Mouse (Mus musculus) testis, adult 2 months (tissue): ENCODE data around the gene Vpreb2. TPM values are rescaled to one million over a fixed set of nuclear protein-coding genes. Genes with fewer than 3 reads are reported as not detected.
"Not testable (repeated sequence)": the region's sequence is repeated elsewhere in the genome, so short reads cannot be mapped to it uniquely, and the experiment has no call there.

Experiments
- H3K27ac ChIP-seq: fragments of 200-500 bp; 2 replicates; pipeline ENCODE4 v1.5.1; 2012; ENCODE audit warnings: low read depth, low read length; ENCODE audit not compliant: control insufficient read depth, insufficient read depth
- H3K27me3 ChIP-seq: fragments of 200-500 bp; 2 replicates; pipeline ENCODE4 v1.6.1; 2012; ENCODE audit warnings: mild to moderate bottlenecking, low read length, moderate library complexity; ENCODE audit not compliant: control insufficient read depth, insufficient read depth
- H3K36me3 ChIP-seq: fragments of 200-500 bp; 2 replicates; pipeline ENCODE4 v1.6.1; 2012; ENCODE audit warnings: mild to moderate bottlenecking, low read length; ENCODE audit not compliant: control insufficient read depth, insufficient read depth
- H3K4me1 ChIP-seq: fragments of 200-500 bp; 2 replicates; pipeline ENCODE4 v1.6.1; 2012; ENCODE audit warnings: low read length; ENCODE audit not compliant: control insufficient read depth, insufficient read depth
- H3K4me3 ChIP-seq: fragments of 200-500 bp; 2 replicates; pipeline ENCODE4 v1.5.1; 2012; ENCODE audit warnings: low read depth, mild to moderate bottlenecking, low read length, moderate library complexity, mixed read lengths; ENCODE audit not compliant: control insufficient read depth
- CTCF ChIP-seq: fragments of 200-500 bp; IDR thresholded peaks from 2 replicates; pipeline ENCODE4 v1.5.1; 2012; ENCODE audit warnings: low read depth, mild to moderate bottlenecking, inconsistent platforms, low read length, moderate library complexity; ENCODE audit not compliant: control insufficient read depth, insufficient read depth, insufficient replicate concordance
- POLR2A ChIP-seq: fragments of 200-500 bp; IDR thresholded peaks from 2 replicates; pipeline ENCODE4 v1.6.1; 2012; ENCODE audit warnings: low read depth, mild to moderate bottlenecking, inconsistent platforms, low read length, moderate library complexity; ENCODE audit not compliant: control insufficient read depth
- polyA plus RNA-seq: library from polyadenylated mRNA; depleted of rRNA; stranded (reverse); fragments of >200 nt; gene quantifications from 2 replicates; pipeline ENCODE4 v1.2.3, GENCODE M21; 2012

The Vpreb2 gene
- polyA plus RNA-seq, 1 experiment, result not detected

GRCm38 (mm10) chr16:17943466-17943865, 36.8 kb upstream of the Vpreb2 start:
- Histone ChIP-seq H3K36me3 (no peaks in the 10 kb centered on the region), H3K27ac (peak overlapping the region; percentile 57), H3K27me3 (no peaks in the 10 kb centered on the region)

GRCm38 (mm10) chr16:17945081-17945831, 35.0 kb upstream of the Vpreb2 start:
- no peak overlapping the region for H3K27ac ChIP-seq
- TF ChIP-seq POLR2A (no peak), CTCF (no peak)
- H3K36me3 ChIP-seq, result no peaks in the 10 kb centered on the region
- no peak overlapping the region for H3K4me3 ChIP-seq
- H3K27me3 ChIP-seq, result no peaks in the 10 kb centered on the region
- no peaks in the 10 kb centered on the region for H3K4me1 ChIP-seq

More at GRCm38 (mm10) chr16:17943466-17943865, 36.8 kb upstream of the Vpreb2 start:
- H3K4me3 ChIP-seq, result no peak overlapping the region
- H3K4me1 ChIP-seq, result no peaks in the 10 kb centered on the region
- TF ChIP-seq POLR2A, result no peak
- TF ChIP-seq CTCF, result no peak

DNA sequence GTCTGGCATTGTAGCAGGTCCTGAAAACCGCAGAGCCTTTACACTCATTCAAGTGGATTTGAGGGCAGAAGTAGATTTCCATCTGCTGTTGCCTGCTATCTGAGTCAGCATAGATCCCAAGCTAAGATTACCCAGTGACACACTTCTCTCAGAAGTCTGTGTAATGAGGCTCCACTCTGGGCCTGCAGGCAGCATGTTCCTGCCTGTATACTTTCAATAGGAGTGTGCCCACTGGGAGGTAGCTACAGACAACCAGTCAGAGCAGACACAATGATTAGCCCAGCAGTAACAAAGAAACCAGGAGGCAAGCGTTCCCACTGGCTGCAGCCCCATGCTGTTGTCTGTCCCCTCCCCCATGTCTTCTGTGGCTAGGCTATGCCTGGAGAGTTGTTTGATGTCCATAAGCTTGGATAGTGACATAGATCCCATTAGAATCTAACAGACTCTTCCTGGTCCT, 30.8 kb upstream of the Vpreb2 start:
- TF ChIP-seq CTCF, result no peak
- TF ChIP-seq POLR2A, result no peak
- Histone ChIP-seq H3K27me3 (no peaks in the 10 kb centered on the region), H3K27ac (peak overlapping the region; percentile 1)

GRCm38 (mm10) chr16:17950068-17950467, 30.2 kb upstream of the Vpreb2 start:
- Histone ChIP-seq H3K27ac (peak overlapping the region; percentile 1; the same call in 1 of the 2 replicates), H3K4me1 (no peaks in the 10 kb centered on the region), H3K4me3 (no peak overlapping the region), H3K27me3 (no peaks in the 10 kb centered on the region), H3K36me3 (no peaks in the 10 kb centered on the region)
- no peak for TF ChIP-seq CTCF
- TF ChIP-seq POLR2A, result no peak

More for the DNA sequence above, 30.8 kb upstream of the Vpreb2 start:
- H3K36me3 ChIP-seq, result no peaks in the 10 kb centered on the region
- H3K4me3 ChIP-seq, result no peak overlapping the region
- no peaks in the 10 kb centered on the region for H3K4me1 ChIP-seq

DNA sequence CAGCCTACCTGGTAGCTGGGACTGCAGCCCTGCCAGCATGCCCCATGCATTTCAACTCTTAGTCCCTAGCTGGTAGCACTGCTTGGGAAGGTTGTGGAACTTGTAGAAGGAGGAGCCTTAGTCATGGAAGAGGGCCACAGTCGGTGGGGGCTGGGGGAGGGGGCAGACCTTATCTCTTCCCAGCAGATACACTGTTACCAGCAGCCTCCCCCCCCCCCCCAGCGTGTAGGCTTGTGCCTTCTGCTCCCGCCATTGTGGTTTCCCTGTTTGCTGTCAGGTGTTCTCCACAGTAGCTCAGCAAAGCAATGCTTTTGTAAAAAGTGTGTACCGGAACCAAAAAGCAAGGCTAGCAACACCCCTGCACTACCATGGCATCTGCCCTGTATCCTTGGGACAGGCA, 28.6 kb upstream of the Vpreb2 start:
- TF ChIP-seq POLR2A, result no peak
- TF ChIP-seq CTCF, result no peak
- no peaks in the 10 kb centered on the region for H3K27me3 ChIP-seq
- H3K27ac ChIP-seq, result no peak overlapping the region
- no peak overlapping the region for H3K4me3 ChIP-seq
- H3K36me3 ChIP-seq, result no peaks in the 10 kb centered on the region
- no peaks in the 10 kb centered on the region for H3K4me1 ChIP-seq

DNA sequence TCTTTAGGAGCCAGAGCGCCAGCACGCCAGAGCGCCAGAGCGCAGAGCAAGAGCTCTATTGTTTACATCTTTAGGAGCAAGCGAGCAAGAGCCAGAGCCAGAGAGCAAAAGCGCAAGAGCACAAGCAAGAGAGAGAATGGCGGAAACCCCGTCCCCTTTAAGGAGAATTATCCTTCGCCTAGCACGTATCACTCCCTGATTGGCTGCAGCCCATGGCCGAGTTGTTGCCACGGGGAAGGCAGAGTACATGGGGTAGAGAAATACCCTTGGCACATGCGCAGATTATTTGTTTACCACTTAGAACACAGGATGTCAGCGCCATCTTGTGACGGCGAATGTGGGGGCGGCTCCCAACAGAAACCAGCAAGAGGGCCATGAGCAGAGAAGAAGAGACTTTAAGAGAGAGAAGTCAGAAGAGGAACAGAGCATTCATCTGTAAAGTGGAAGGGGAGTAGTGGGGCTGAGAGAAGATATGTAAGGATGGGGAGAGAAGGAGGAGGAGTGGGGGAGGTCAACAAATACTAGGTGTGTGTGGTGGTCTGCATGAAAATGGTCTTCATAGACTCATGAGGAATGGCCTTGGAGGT, 24.1 kb upstream of the Vpreb2 start:
- H3K27me3 ChIP-seq, H3K27ac ChIP-seq, H3K4me3 ChIP-seq, H3K36me3 ChIP-seq, H3K4me1 ChIP-seq: not testable (repeated sequence)

- Histone ChIP-seq H3K36me3 (no peaks in the 10 kb centered on the region), H3K4me3 (no peak overlapping the region)
These were observed 18.1 kb upstream of the Vpreb2 start for GRCm38 (mm10) chr16:17962091-17962490.

More at GRCm38 (mm10) chr16:17962091-17962490, 18.1 kb upstream of the Vpreb2 start:
- no peaks in the 10 kb centered on the region for H3K27me3 ChIP-seq
- H3K27ac ChIP-seq, result no peak overlapping the region
- H3K4me1 ChIP-seq, result no peaks in the 10 kb centered on the region
- TF ChIP-seq POLR2A, result no peak
- TF ChIP-seq CTCF, result no peak
